Mouse (Mus musculus): ENCODE measurements around the gene Hoxd9.

- TF ChIP-seq CHD1 (IDR thresholded peaks at IDR 0.05; ENCODE audit: low read depth, low read length): no peak
- no peak for TF ChIP-seq EP300 (IDR thresholded peaks at IDR 0.05; ENCODE audit: low read depth in 1 of 2, low read length in 2 of 2)
- no peak for TF ChIP-seq CTCF (IDR thresholded peaks at IDR 0.05 in 2 of 3, conservative IDR thresholded peaks at IDR 0.05 in 1 of 3; ENCODE audit: control insufficient read depth in 1 of 3, insufficient read depth in 1 of 3, low read depth in 2 of 3, low read length in 3 of 3, poor library complexity in 1 of 3, severe bottlenecking in 1 of 3)
- TF ChIP-seq POLR2A (IDR thresholded peaks at IDR 0.05; ENCODE audit: control insufficient read depth in 1 of 2, insufficient read depth in 1 of 2, low read depth in 1 of 2, low read length in 2 of 2, poor library complexity in 1 of 2): no peak
- TF ChIP-seq ZMIZ1 (IDR thresholded peaks at IDR 0.05; ENCODE audit: low read depth, low read length): no peak
- no peak for TF ChIP-seq TAL1 (IDR thresholded peaks at IDR 0.05; ENCODE audit: low read length)
- TF ChIP-seq TBP (IDR thresholded peaks at IDR 0.05; ENCODE audit: low read depth, low read length): no peak
- no peak for TF ChIP-seq USF2 (IDR thresholded peaks at IDR 0.05; ENCODE audit: borderline replicate concordance in 1 of 2, insufficient read depth in 1 of 2, low read depth in 1 of 2, low read length in 2 of 2)
- no peak for TF ChIP-seq SIN3A (IDR thresholded peaks at IDR 0.05; ENCODE audit: low read length)
- no peak for TF ChIP-seq MYC (IDR thresholded peaks at IDR 0.05; ENCODE audit: low read depth, low read length)
- TF ChIP-seq POLR2AphosphoS2 (IDR thresholded peaks at IDR 0.05; ENCODE audit: low read length): no peak
Observed at GRCm38 (mm10) chr2:74733765-74734164, 36.2 kb downstream of the Hoxd9 start.
